Mouse (Mus musculus): ENCODE results near the gene Slc1a5. TPM values are rescaled to one million over a fixed set of nuclear protein-coding genes. Genes with fewer than 3 reads are reported as not detected.
A peak's percentile ranks its signal among the peaks of the same experiment; 100 is the strongest.

The Slc1a5 gene
- polyA plus RNA-seq, 2 experiments = 21.7 to 80.3 TPM

DNA sequence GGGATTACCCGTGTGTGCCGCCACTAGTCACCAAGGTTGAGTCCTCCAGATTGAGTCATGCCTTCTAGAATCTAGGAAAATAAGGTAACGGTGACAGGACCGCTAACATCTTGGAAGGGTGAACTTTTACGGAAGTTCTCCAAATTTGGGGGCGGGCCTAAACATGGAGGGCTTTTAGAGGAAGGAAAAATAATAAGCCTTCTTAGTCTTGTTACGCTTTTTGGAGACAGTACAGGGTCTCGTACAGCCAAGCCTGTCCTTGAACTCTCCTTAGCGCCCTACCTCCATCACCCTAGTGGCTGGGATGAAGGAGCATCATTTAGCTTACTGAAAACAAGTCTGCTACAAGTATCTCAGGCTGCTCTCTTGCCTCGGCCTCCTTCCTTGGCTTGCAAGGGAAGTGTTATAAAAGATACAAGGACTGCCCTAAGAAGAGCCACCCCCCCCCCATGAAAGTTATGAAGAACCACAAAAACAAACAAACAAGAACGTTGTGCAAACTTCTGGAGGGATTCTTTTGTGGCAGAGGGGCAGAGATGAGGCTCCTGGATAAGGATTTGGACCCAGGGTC, 1.5 kb downstream of the Slc1a5 start:
- H3K27ac ChIP-seq (replicated peaks; ENCODE audit: low read depth, low read length) = no peak overlapping the region
- H3K9me3 ChIP-seq (ENCODE audit: control insufficient read depth, low read length) = no peaks in the 10 kb centered on the region
- no peaks in the 10 kb centered on the region for H3K36me3 ChIP-seq (ENCODE audit: control insufficient read depth, insufficient read depth, low read length)
- no peaks in the 10 kb centered on the region for H3K27me3 ChIP-seq (ENCODE audit: control insufficient read depth, insufficient read depth, low read length)
- peak overlapping the region; percentile 67 for H3K9ac ChIP-seq (ENCODE audit: low read depth, low read length, severe bottlenecking)
- H3K4me3 ChIP-seq (replicated peaks; ENCODE audit: low read length) = peak overlapping the region; percentile 63
- 6% methylated on average over 11 of the region's 11 CpGs for WGBS
- no peak for ATAC-seq (ENCODE audit: low FRiP score, low read depth)
- H3K4me1 ChIP-seq (ENCODE audit: control insufficient read depth, insufficient read depth, low read length) = peaks cover 24% of the 10 kb centered on the region
- no peak for TF ChIP-seq POLR2A (IDR thresholded peaks at IDR 0.05; ENCODE audit: borderline replicate concordance, extremely low read depth, insufficient read depth, insufficient read length)
- H3K4me2 ChIP-seq (replicated peaks; ENCODE audit: low read depth, low read length, severe bottlenecking) = peak overlapping the region; percentile 98
- DNase-seq (ENCODE audit: low spot score) = no peak

DNA sequence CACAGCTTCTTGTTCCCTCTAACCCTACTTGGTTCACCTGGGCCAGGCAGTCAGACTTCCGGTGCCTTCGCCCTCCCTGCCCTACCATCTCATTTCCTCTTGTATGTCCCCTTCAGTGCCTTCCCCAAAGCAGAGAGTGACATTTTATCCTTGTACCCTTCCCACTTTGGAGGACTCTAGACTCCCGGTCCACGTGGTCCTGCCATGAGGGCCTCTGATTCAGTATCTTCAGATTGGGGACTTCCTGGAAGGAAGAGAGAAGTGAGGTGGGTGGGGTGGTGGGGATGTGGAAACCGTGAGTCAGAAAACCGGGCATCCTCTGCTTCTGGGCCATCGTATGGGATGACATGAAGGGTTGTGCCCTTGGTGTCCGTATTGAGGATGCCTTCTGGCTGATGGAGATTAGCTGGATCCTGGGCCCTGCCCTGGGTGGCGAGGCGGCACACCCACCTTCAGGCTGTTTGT, 2.1 kb downstream of the Slc1a5 start:
- ATAC-seq (ENCODE audit: low FRiP score, low read depth) = no peak
- no peak overlapping the region for H3K27ac ChIP-seq (replicated peaks; ENCODE audit: low read depth, low read length)
- H3K27me3 ChIP-seq (ENCODE audit: control insufficient read depth, insufficient read depth, low read length) = no peaks in the 10 kb centered on the region
- H3K4me2 ChIP-seq (replicated peaks; ENCODE audit: low read depth, low read length, severe bottlenecking) = peak overlapping the region; percentile 98
- H3K9me3 ChIP-seq (ENCODE audit: control insufficient read depth, low read length) = no peaks in the 10 kb centered on the region
- DNase-seq (ENCODE audit: low spot score) = no peak
- H3K4me1 ChIP-seq (ENCODE audit: control insufficient read depth, insufficient read depth, low read length) = peaks cover 24% of the 10 kb centered on the region
- no peaks in the 10 kb centered on the region; the same call in 1 of the 2 replicates for H3K36me3 ChIP-seq (ENCODE audit: control insufficient read depth, insufficient read depth, low read length)
- H3K9ac ChIP-seq (ENCODE audit: low read depth, low read length, severe bottlenecking) = peak overlapping the region; percentile 67
- TF ChIP-seq POLR2A (IDR thresholded peaks at IDR 0.05; ENCODE audit: borderline replicate concordance, extremely low read depth, insufficient read depth, insufficient read length) = no peak
- peak overlapping the region; percentile 63 for H3K4me3 ChIP-seq (replicated peaks; ENCODE audit: low read length)
- 16% methylated on average over 10 of the region's 10 CpGs for WGBS

DNA sequence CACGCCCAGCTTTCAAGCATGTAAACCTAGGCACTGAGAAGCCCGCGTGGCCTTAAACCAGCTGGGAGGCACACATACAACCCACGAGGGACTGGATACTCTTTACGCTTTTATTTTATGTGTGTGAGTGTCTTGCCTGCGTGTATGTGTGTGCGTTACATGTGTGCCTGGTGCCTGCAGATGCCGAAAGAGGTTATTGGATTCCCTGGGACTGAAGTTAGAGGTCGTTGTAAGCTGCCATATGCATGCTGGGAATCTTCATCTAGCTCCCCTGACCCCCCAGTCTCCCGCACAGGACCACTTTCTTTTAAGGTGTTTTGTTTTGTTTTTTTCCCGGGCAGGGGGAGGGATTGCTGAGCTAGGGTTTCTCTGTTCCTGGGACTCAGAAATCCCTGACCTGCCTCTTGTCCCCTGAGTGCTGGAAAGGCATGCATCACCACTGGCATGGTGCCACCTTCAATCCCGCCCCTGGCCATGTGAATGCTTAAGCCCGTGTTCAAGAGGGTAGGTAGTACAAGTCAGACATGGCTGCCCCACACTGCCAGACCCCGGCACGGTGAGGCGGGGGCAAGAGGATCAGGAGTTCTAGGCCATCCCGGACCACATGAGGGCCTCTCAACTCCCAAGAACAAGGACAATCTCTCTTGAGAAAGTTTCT, 2.7 kb downstream of the Slc1a5 start:
- peak; percentile 26 for DNase-seq (ENCODE audit: low spot score)
- 32% methylated on average over 17 of the region's 17 CpGs for WGBS
- no peaks in the 10 kb centered on the region for H3K9me3 ChIP-seq (ENCODE audit: control insufficient read depth, low read length)

DNA sequence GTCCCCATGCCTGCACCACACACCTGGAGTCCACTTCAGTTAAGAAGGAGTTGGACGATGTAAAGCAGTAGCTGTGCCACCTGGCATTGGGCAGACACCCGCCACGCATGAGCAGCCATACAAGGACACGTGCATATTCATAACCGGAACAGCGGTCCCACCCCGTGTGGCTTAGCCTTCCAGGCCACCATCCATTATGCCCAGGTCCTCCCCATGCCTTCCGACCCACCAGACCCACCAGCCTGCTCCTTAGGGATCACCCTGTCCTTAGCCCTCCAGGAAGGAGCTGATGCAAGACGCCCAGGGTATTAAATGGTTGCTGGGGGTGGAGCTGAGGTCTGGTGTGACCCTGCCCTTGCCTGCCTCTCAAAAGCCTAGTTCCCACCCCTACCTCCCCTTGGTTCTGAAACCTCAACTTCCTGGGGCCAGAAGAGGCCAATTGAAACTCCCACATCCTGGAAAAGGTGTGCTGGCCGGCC, 3.4 kb downstream of the Slc1a5 start:
- no peak for TF ChIP-seq POLR2A (IDR thresholded peaks at IDR 0.05; ENCODE audit: borderline replicate concordance, extremely low read depth, insufficient read depth, insufficient read length)
- H3K27ac ChIP-seq (replicated peaks; ENCODE audit: low read depth, low read length) = no peak overlapping the region
- H3K4me2 ChIP-seq (replicated peaks; ENCODE audit: low read depth, low read length, severe bottlenecking) = peak overlapping the region; percentile 98; the same call in 1 of the 2 replicates
- H3K9me3 ChIP-seq (ENCODE audit: control insufficient read depth, low read length) = no peaks in the 10 kb centered on the region
- peaks cover 24% of the 10 kb centered on the region for H3K4me1 ChIP-seq (ENCODE audit: control insufficient read depth, insufficient read depth, low read length)
- 72% methylated on average over 10 of the region's 10 CpGs for WGBS
- no peaks in the 10 kb centered on the region for H3K27me3 ChIP-seq (ENCODE audit: control insufficient read depth, insufficient read depth, low read length)
- no peak for DNase-seq (ENCODE audit: low spot score)
- H3K4me3 ChIP-seq (replicated peaks; ENCODE audit: low read length) = peak overlapping the region; percentile 63; the same call in 1 of the 2 replicates
- H3K9ac ChIP-seq (ENCODE audit: low read depth, low read length, severe bottlenecking) = no peak overlapping the region
- no peaks in the 10 kb centered on the region; the same call in 1 of the 2 replicates for H3K36me3 ChIP-seq (ENCODE audit: control insufficient read depth, insufficient read depth, low read length)
- ATAC-seq (ENCODE audit: low FRiP score, low read depth) = no peak

More for the DNA sequence above, 2.7 kb downstream of the Slc1a5 start:
- no peak for TF ChIP-seq POLR2A (IDR thresholded peaks at IDR 0.05; ENCODE audit: borderline replicate concordance, extremely low read depth, insufficient read depth, insufficient read length)
- no peak for ATAC-seq (ENCODE audit: low FRiP score, low read depth)
- Histone ChIP-seq H3K9ac (ENCODE audit: low read depth, low read length, severe bottlenecking) (peak overlapping the region; percentile 67), H3K4me2 (replicated peaks; ENCODE audit: low read depth, low read length, severe bottlenecking) (peak overlapping the region; percentile 98), H3K27ac (replicated peaks; ENCODE audit: low read depth, low read length) (no peak overlapping the region), H3K4me1 (ENCODE audit: control insufficient read depth, insufficient read depth, low read length) (peaks cover 24% of the 10 kb centered on the region), H3K4me3 (replicated peaks; ENCODE audit: low read length) (peak overlapping the region; percentile 63), H3K27me3 (ENCODE audit: control insufficient read depth, insufficient read depth, low read length) (no peaks in the 10 kb centered on the region), H3K36me3 (ENCODE audit: control insufficient read depth, insufficient read depth, low read length) (no peaks in the 10 kb centered on the region; the same call in 1 of the 2 replicates)

DNA sequence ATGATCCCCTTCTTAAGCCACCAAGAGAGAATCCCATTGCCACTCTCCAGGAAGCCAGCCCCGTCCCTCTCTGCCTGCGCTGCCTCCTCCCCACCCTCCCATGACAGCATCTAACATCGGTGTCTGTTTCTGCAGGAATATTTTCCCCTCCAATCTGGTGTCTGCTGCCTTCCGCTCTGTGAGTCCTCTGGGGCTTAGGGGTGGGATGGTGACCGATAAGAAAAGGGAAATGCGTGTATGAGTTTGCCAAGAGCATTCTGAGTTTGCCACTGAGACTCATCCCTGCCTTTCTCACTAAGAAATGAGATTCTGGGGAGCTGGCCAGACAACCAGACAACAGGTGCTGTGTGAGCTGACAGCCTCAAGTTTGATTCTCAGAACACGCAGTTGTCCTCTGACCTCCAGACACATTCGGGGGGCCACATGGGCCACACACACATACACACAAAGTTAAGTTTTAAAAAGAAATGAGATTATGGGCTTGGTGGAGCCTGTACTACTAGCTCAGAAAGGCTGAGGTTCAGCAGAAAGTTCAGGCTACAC, 4.5 kb downstream of the Slc1a5 start:
- no peak overlapping the region for H3K4me3 ChIP-seq (replicated peaks; ENCODE audit: low read length)
- H3K9me3 ChIP-seq (ENCODE audit: control insufficient read depth, low read length) = no peaks in the 10 kb centered on the region
- H3K9ac ChIP-seq (ENCODE audit: low read depth, low read length, severe bottlenecking) = no peak overlapping the region
- WGBS = 75% methylated on average over 8 of the region's 8 CpGs
- no peak for DNase-seq (ENCODE audit: low spot score)
- ATAC-seq (ENCODE audit: low FRiP score, low read depth) = no peak
- no peaks in the 10 kb centered on the region; the same call in 1 of the 2 replicates for H3K36me3 ChIP-seq (ENCODE audit: control insufficient read depth, insufficient read depth, low read length)
- H3K4me2 ChIP-seq (replicated peaks; ENCODE audit: low read depth, low read length, severe bottlenecking) = no peak overlapping the region
- H3K27me3 ChIP-seq (ENCODE audit: control insufficient read depth, insufficient read depth, low read length) = no peaks in the 10 kb centered on the region
- no peak overlapping the region for H3K27ac ChIP-seq (replicated peaks; ENCODE audit: low read depth, low read length)
- no peak for TF ChIP-seq POLR2A (IDR thresholded peaks at IDR 0.05; ENCODE audit: borderline replicate concordance, extremely low read depth, insufficient read depth, insufficient read length)
- peaks cover 24% of the 10 kb centered on the region for H3K4me1 ChIP-seq (ENCODE audit: control insufficient read depth, insufficient read depth, low read length)

Data from limb, embryonic 14.5 days (tissue).